Mouse (Mus musculus): Measurements from ENCODE around the gene Gm20388.

DNA sequence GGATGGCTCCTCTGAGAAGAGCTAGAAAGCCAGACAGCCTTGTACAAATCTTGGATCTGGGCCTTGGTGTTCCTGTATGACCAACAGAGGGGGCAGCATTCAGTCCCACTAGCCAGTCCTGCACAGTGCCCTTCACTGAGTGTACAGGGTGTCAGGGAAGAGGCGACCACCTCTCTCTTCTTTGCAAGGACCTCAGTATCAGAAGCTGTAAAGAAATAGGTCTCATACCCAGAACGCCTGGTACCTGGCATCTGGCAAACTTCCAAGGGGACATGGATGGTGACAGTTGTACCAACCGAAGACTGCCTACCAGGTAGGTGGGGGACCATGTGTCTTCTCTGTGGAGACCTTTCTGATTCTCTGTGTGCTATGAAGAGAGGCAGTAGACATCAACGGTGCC, 2369.5 kb downstream of the Gm20388 start:
- no peak for TF ChIP-seq CTCF (IDR thresholded peaks at IDR 0.05; ENCODE audit: control insufficient read depth, insufficient read depth, low read length)
- TF ChIP-seq POLR2A (IDR thresholded peaks at IDR 0.05; ENCODE audit: borderline replicate concordance, control insufficient read depth, low read depth, low read length) = no peak

Measured in bone marrow, adult 2 months (tissue).